In the genomic region with DNA sequence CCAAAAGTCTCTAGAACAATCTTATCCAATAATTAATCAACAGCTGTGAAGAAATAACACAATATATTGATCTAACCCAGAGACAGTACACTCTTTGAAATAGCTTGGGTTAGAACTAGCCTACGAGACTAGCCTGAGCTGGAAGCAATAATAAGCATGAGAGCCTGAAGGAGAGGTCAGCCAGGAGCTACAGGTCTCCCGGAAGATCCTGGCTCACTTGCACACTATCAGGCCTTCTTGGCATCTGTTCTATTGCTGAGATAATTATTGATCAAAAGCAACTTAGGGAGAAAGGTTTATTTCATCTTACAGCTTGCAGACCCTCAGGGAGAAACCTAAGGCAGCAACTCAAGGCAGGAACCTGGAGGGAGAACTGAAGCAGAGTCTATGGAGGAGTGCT, we compare ENCODE assay signal across 26 mouse cellular contexts.
"Had no signal": no experiment of that assay in that cellular context is flagged by ENCODE, and none has a peak within 500 bp of the region (broad histone marks: within the 10 kb centered on the region; RNA-seq: fewer than 3 reads in every experiment).

No protein-coding gene starts in this region.

- H3K4me1 ChIP-seq: forebrain, embryonic 15.5 days had no signal

- H3K4me3 ChIP-seq: embryonic facial prominence, embryonic 10.5 days; embryonic facial prominence, embryonic 12.5 days; embryonic facial prominence, embryonic 13.5 days; embryonic facial prominence, embryonic 15.5 days; erythroblast, embryonic 14.5 days; forebrain, embryonic 10.5 days; forebrain, embryonic 12.5 days; forebrain, embryonic 13.5 days; forebrain, embryonic 15.5 days; gastrocnemius, adult 2 months had no signal

- H3K27me3 ChIP-seq: embryonic facial prominence, embryonic 12.5 days; embryonic facial prominence, embryonic 13.5 days; embryonic facial prominence, embryonic 15.5 days; forebrain, embryonic 15.5 days had no signal

- DNase-seq: cerebellum, adult 2 months; cerebellum, adult 8-10 months; cerebellum, adult 9-10 months; cerebellum, adult 9-11 months; cerebellum, postnatal 10 days; cerebellum, postnatal 14 days; cerebellum, postnatal 25 days; cerebellum, postnatal 36 days; embryo, embryonic 11 days; forebrain, postnatal 0 days; gastrocnemius, adult 2 months; gastrocnemius, postnatal 10 days; gastrocnemius, postnatal 14 days; gastrocnemius, postnatal 25 days; gastrocnemius, postnatal 36 days; heart, adult 11 months; heart, adult 18-20 months had no signal

- H3K36me3 ChIP-seq: embryonic facial prominence, embryonic 10.5 days; embryonic facial prominence, embryonic 12.5 days; embryonic facial prominence, embryonic 13.5 days; embryonic facial prominence, embryonic 15.5 days; forebrain, embryonic 10.5 days; forebrain, embryonic 12.5 days; forebrain, embryonic 15.5 days had no signal

- H3K27ac ChIP-seq: embryonic facial prominence, embryonic 10.5 days; embryonic facial prominence, embryonic 12.5 days; embryonic facial prominence, embryonic 13.5 days; embryonic facial prominence, embryonic 15.5 days; forebrain, embryonic 10.5 days; forebrain, embryonic 12.5 days; forebrain, embryonic 13.5 days; forebrain, embryonic 15.5 days; gastrocnemius, adult 2 months had no signal

- H3K9ac ChIP-seq: embryonic facial prominence, embryonic 12.5 days; embryonic facial prominence, embryonic 13.5 days; embryonic facial prominence, embryonic 15.5 days; forebrain, embryonic 12.5 days; forebrain, embryonic 13.5 days; forebrain, embryonic 15.5 days; forebrain, postnatal 0 days had no signal
